Mouse (Mus musculus) granulocyte monocyte progenitor cell, adult 5-6 weeks (primary cell): ENCODE results near the gene Col15a1. TPM values are rescaled to one million over a fixed set of nuclear protein-coding genes. Genes with fewer than 3 reads are reported as not detected.
A peak's percentile ranks its signal among the peaks of the same experiment; 100 is the strongest.

Source experiments
- ATAC-seq: replicated peaks from 2 replicates; pipeline ENCODE4 v1.8.0; 2016; ENCODE audit warnings: mild to moderate bottlenecking, moderate TSS enrichment, inconsistent platforms; ENCODE audit not compliant: poor library complexity, severe bottlenecking
- total RNA-seq, 2 experiments: library from RNA; stranded (forward) in 1 of 2; stranded (reverse) in 1 of 2; fragments of 200-712, 200-1000 nt in 1 of 2; fragments of >200 nt in 1 of 2; fragmentation: Nextera tagmentation in 1 of 2; gene quantifications; 2 replicates each; pipeline ENCODE4 v1.2.3; 2014 to 2017

Col15a1 gene
- total RNA-seq (2014; fragmentation: Nextera tagmentation) (not detected in 2 replicates), total RNA-seq (2017) (not detected in 2 replicates)

DNA sequence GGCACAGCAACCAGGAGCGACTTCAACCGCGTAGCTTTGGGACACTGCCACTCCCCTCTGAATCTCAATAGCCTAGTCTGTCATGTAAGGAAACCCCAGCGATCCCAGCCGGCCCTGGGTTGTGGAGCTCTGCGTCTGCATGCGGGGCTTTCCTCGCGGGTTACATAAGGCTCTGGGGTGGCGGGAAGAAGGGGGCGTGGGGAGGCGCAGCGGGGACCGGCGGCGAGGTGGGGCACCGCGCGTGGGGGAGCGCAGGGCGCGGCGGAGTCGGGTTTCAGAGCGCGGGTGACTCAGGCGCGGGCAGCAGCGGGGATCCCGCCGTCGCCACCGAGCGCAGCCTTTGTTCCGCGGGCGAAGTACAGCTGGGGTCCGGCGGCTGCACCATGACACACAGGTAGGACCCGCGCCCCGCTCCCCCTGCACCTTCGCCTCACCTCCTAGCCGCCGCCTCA lies at the start of gene Col15a1:
Gene Col15a1, plus strand, starts transcription at position 193 of the 452 bp plus-strand sequence.
- ATAC-seq, result no peak

DNA sequence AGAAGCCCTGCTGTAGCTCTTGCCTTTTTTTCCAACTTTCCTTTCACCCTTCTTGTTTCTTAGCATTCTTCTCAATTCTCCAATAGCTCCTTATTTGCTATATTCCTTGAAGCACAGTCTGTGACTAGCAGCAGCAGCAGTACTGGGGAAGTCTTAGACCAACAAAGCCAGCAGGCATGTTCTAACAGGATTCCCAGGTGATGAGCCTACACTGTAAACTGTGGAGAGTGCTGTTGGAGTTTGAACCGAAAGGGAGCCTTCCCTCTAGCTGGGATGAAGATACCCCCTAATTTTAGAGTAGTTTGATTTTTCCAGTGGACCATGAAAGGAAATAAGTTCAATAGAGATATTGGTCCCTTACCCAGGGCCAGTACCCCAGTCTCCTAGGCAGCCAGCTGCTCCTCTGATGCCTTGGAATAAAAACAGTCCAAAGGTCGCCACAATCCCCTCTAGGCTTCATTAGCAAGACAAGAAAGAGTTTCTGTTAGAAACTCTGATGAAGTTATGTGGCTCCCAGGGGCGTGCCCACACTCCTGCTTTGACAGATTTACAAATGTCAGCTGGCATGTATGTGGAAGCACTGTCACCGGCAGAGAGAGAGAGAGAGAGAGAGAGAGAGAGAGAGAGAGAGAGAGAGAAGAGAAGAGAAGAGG lies 46.7 kb upstream of the Col15a1 start:
- ATAC-seq, result no peak

DNA sequence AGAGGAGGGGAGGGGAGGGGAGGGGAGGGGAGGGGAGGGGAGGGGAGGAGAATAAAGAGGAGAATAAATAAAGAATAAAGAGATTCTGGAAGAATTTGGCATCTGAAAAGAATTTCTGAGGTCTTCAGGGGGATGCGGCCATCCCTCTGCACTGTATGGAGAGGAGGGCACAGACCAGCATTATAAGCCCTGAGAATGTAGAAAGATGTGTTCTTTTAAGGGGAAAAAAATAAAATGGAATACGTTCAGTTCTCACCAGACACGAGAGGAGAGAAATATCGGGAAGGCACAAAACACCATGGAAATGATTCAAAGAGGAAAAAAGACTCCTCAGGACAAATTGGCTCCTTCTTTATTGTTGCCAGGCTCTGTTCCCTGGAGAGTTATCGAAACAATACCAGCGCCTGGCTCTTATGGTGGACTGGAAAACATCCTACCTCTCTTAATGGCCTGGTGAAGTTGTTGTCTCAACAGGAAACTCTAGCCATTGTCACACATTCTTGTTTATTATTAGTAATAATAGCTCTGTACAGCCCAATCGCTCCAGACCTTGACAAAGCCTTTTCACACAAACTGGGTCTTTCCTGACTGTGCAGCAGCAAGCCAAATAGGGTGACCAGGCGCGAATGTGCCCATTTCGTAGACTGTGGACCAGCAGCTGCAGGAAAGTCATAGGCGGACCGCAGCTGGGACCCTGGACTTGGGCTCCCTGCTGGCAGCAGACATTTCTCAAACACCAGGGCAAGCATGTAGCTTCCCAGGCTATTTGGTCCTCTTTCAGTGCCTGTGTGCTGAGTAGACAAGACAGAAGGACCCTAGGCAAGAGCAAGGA lies 46.0 kb upstream of the Col15a1 start:
- no peak for ATAC-seq

DNA sequence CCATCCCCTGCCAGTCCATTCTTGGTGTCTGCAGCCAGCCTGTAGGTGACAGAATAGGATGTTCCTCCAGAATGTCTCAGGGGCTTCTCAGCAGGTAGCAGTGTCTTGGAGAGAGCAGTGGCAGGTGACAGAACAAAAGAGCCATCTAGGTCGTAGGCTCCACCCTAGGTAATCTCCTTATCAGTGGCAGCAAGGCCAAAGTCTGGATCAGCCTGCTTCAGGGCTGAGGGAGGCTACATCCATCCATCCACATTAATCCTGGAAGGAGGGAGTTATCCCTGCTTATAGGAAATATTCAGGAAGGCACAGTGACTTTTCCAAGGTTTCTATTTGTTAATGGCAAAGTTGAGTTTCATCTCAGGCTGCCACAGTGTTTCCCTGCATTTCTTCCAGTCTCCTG lies 35.6 kb upstream of the Col15a1 start:
- no peak for ATAC-seq

DNA sequence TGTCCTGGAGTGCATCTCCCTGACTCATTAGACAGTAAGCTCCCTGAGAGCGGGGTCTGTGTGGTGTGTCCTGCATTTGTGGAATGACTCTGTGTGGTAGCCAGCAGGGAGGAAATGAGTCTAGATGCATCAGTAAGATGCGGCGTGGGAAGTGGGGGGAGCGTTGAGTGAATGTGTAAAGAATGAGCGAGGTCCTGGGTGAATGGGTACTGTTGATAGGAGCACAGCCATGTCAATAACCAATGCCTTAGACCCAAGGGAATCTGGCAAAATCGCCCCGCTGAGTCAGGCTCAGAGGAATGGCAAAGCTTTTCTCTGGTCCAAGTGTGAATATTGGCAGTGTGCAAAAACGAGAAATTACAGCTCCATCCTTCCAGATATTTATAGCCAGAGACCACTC lies 30.9 kb upstream of the Col15a1 start:
- ATAC-seq, result no peak

DNA sequence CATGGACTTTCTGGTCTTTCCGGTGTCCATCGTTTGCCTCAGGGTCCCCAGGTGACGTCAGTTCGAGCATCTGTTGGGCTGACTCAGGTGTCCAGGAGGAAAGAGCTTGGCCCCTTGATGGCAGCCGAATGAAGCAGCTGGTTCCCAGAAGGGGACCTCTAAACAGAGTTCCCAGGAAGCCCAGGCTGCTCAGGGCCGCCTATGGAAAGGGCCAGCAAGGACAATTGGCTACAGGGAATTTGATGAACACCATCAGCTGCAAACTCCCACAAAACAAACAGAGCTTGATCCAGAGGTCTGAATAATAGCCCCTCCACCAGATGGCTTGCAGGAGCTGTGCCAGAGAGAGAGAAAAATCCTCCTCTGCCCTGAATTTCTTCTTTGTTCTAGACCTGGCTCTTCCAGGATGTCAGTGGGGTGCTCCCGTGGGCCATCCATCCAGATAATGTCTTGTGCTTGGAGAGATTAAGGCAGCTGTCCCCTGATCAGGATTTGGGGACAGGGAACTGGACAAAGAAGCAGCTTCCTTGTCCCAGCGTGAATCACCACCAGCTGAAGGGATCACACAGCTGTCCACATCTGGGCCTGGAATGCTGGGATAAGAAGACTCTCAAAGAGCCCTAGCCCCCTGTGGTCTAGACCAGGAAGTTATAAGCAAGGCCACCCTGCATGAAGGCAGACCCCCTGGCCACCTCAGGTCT lies 29.6 kb upstream of the Col15a1 start:
- ATAC-seq, result no peak

DNA sequence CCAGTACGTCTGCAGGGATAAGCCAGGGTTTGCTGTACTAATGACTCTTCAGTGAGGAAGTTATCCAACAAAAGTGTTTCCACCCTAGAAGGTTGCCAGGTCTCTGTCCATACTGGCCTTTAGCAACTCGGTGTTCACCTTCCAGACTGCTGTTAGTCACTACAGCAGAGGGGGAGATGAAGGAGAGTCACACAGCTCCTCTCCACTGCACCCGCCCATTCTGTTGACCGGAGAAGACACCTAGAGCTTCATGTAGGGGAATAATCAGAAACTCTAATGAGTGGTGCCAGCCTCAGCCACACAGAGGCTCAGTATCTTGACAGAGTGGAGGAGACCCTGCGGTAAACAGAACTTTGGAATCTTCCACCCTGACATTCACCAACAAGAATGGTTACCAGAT lies 28.4 kb upstream of the Col15a1 start:
- ATAC-seq, result no peak

DNA sequence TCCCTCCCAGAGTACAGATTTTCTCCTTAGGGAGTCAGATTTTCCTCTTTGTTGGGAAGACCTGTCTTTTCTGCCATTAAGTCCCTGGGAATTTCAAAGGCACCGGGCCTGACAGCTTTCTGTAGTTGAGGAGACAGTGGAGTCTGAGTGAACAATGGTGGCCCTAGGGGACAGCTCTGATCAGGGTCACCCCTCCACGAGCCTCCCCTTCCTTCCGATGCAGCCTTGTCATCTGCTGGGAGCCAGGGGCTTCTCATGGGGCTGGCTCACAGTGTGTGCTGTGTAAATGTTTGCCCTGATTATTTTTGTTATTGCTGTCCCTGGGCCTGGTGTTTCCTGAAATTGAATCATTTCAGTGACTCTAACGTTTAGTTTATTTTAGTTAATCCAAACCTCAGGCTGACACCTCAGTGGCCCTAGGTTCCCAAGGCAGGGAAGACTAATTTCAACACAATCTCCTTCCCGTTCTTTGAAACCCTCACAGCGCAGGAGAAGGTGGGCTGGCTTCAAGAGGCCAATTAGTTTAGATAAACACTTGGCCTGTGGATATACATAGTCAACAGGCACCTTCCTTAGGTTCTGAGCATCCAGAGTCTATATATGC lies 23.8 kb upstream of the Col15a1 start:
- no peak for ATAC-seq

DNA sequence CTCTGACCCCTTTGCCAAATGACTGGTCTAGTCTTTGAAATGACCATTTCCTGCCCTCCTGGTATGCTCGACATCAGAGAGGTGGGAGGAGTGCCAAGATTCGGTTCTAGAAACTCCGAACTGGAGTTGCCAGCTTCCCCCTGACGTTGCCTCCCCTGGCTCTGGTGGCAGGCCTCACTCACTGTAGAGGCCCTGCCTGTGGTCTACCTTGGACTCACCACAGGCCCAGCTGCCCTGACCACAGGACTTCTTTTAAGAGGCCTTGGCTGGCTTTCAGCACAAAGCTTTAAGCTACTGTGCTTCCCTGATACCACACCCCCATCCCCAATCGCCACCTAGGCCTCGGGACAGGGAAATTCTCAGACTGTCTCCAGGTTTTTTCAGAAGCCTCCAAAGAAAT lies 21.4 kb upstream of the Col15a1 start:
- peak; percentile 87 for ATAC-seq

DNA sequence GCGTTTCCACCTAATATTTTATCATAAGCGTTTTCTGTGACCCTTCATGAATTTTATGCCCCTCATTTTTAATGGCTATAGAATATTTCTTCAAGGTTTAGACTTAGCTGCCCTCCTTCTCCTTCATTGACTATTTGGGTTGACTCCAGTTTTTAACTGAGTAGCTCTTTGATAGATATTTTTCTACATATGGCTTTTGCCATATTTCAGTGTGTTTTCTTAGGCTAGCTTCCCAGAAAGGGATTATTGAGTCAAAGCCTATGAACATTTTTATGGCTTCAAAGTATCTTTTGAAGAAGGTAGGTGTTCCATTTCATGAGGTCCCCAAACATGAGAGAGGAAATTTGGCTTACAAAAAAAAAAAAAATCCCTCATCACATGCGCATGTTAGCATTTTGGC lies 11.8 kb upstream of the Col15a1 start:
- ATAC-seq, result no peak

DNA sequence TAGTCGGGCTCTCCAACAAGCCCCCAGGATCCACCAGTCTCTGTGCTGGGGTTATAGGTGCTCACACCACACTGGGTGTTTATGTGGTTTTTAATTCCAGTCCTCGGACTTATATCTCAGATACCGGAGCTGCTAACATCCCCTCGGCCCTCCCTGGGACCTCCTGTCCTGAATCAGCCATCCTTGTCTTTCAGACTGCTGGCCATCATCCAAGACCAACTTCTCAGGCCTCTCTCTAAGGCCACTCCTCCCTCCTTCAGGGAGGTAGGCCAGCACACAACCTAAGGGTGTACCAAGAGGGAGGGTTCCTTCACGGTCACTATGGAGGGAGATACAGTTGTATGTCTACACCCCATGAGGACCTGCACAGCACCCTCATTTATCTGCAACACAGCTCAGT lies 4.3 kb upstream of the Col15a1 start:
- no peak for ATAC-seq

DNA sequence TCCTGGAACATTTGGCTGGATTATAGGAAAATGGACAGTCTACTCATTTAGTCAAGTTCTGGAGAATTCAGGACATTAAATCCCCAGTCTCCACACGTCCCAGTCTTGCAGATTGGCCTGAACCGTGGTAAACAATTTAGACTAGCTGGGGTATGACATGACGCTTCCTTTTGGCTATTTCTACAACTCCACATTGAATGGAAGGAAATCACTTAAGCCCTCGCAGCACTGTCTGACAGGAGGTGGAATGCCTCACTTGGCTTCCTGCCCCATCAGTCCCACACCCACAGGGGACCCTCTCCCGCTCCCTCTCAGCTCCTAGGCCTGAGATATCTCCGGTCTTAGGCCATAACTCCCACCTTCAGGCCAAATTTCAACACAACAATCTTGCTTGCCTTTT lies 2.1 kb upstream of the Col15a1 start:
- no peak for ATAC-seq

DNA sequence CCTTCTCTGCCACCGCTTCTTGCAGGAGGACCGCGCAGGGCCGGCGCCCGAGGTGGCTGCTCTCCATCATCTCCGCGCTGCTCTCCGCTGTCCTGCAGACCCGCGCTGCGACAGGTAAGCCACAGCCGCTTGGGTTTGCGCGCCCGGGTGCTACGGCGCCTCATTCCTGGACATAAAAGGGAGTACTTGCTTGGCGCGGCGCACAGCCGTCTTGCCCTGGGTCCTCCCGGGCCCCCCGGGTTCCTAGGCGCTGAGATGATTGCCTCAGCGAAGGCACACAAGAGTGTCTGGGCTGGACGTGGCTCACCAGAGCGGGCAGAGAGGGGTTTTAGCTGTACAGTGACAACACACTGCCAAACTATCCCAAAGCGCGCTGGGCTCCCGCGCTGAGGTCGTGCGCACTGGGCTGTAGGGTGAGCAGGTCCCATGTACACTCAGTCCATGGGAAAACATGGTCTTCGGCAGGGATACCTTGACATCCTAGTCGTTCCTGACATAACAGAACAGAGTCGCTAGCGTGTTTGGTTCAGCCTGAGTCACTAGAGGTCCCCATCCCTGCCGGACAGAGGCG lies 545 bp downstream of the Col15a1 start:
- ATAC-seq, result no peak

DNA sequence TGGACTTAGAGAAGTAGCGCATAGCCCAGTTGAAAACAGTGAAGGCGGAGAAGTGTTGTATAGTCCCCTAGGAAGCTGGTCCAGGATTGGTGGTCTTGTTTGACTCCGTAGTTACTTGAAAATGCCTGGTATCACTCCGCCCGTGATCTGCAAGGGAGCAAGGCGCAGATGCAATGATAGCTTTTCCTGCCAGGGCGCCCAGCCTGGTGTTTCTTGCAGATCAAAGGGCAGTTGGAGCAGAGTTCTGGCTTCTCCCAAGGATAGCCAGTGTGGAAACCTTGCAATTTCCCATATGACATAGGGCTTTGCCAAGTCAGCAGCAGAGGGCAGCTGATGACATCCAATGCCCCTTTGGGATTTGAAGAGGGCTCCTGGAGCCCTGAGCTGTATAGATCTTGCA lies 1.5 kb downstream of the Col15a1 start:
- no peak for ATAC-seq

DNA sequence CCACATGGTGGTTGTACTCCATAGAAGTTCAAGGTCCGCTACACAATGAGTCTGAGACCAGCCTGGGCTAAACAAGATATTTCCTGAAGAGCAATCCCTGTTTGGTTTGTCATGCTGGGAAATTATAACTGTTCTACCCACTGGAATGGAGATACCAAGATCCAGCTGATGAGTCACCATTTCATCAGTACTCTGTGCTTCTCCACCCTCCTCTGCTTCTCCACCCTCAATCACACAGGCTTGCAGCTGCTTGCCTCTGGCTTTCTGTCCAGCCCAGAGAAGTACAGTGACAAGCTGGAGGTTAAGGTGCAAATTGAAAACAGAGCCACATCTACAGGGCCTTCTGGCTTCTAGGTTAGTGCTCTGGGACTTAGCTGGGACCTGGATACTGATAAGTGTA lies 10.9 kb downstream of the Col15a1 start:
- no peak for ATAC-seq

DNA sequence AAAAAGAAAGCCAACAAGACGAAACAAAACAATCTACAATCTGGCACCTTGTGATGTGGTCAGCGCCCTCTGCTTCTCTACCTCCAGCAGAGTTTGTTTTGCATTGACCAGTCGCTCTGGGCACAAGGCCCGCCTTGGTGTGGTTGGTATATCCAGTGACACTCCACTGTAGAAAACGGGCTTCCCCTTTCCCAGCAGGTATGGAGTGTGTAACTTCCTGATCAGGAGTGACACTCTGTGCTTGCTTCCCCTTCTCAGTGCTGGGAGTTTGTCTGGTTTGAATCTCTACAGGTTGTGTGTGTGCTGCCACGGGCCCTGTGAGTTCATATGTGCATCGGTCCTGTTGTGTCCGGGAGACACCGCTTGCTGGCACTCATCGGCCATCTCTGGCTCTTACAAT lies 11.4 kb downstream of the Col15a1 start:
- peak; percentile 86 for ATAC-seq

DNA sequence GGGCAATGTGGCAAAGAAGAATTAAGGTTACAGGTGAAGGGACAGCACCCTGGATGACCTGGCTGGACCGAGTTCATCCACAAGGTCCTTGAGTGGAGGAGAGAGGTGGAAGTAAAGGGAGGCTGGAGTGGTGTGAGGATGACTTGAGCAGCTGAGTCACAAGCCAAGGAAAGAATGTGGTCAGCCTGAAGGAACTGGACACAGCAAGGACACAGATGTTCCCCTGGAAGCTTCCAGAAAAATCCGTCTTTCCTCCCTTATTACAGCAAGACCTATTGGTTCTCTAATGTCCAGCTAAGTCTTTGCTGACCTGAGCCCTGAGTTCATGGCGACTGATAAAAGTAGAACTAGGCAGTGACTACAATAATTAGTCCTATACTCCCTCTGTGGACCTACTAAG lies 12.6 kb downstream of the Col15a1 start:
- no peak for ATAC-seq

DNA sequence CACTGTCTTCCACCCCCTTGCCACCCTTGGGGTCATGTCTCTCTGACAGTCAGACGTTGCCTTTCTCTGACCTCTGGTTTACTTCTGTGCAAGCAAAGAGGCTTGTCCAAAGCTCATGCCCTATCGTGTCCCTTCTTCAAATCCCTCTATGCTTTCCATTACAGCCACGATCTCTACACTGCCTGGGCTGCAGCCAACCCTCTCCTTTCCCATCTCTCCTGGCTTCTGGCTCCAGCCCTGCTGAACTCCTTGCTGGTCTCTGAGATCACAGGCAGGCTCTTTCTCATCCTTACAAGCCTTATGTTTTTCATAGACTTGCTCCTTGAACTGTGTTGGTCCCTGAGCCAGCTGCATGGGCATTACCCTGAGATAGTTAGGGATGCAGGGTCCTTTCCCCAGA lies 14.2 kb downstream of the Col15a1 start:
- ATAC-seq, result no peak

DNA sequence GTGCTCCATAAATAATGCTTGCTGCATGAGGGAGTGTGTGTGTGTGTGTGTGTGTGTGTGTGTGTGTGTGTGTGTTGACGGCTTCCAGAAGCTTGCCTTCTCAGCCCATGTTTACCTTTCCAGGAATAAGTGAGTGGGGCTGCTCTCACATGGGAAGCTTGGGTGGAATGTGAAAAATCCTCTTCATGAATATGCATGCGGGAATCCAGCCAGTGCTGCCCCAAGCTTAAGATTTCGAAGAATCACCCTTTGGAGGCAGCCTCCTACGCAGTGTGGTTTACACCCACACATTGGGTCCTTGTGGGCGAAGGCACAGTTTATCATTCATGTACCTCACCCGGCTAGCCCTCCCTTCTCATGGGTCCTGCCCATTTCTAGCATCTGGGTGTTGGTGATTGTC lies 18.0 kb downstream of the Col15a1 start:
- no peak for ATAC-seq

DNA sequence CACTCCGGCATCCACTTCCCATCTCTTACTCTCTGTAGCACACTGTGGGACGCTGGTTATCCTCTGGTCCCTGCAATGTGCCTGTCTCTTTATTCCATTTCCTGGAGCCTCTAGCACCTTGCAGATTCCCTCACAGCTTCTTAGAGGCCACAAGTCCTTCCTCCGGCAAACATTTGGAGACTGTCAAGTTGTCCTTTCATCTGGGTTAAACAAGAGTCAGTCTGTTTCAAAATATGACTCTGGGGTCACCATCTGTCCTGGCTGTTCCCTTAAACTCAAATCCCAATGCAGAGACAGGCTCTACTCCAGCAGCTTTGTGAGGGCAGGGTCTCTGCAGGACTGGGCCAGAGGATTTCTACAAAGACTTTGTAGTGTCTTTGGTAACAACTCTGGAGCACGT lies 19.1 kb downstream of the Col15a1 start:
- no peak for ATAC-seq

DNA sequence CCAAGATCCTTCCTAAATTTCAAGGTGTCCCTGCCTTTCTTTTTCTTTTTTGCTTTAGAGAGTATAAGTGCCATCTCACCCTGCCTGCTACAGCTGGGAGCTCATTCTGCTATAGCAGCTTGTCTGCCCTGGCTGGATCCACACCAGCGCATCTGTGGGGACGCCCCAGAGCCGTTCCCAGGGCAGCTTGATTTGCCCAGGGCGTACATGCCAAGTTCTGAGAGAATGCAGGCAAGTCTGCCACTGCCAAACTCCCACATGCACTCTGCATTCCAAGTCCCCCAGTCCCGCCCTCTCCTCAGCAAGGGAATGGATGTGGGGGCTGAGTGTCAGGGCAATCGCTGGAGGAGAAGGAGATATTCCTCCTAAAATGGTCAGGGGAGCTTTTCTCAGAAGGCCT lies 19.8 kb downstream of the Col15a1 start:
- ATAC-seq, result no peak
